Mouse (Mus musculus) kidney, adult 2 months (tissue): Measurements from ENCODE around the gene Carmil2.

Experiments used
- CTCF ChIP-seq: fragments of 200-500 bp; conservative IDR thresholded peaks from 2 replicates; pipeline ENCODE4 v1.5.1; 2011; ENCODE audit warnings: low read depth, mild to moderate bottlenecking, control low read depth, low read length, moderate library complexity, mixed read lengths; ENCODE audit not compliant: insufficient read depth, insufficient read length
- POLR2A ChIP-seq: fragments of 200-500 bp; IDR thresholded peaks from one replicate; pipeline ENCODE4 v1.6.1; 2011; ENCODE audit warnings: low read depth, low read length, control low read depth

GRCm38 (mm10) chr8:105689256-105689982 is 3.3 kb downstream of the Carmil2 start:
- TF ChIP-seq CTCF (no peak), POLR2A (no peak)
